Mouse (Mus musculus) brain, embryonic 14.5 days (tissue): ENCODE data around the gene Lactb. TPM values are rescaled to one million over a fixed set of nuclear protein-coding genes. Genes with fewer than 3 reads are reported as not detected.

ENCODE experiments used
- DNase-seq: peaks from one replicate; pipeline ENCODE4 v3.0.0-alpha.2; 2011; ENCODE audit warnings: low read depth
- CTCF ChIP-seq: fragments of 200-500 bp; IDR thresholded peaks from 2 replicates; pipeline ENCODE4 v1.5.1; 2012; ENCODE audit warnings: inconsistent platforms, mild to moderate bottlenecking, moderate library complexity, borderline replicate concordance; ENCODE audit not compliant: insufficient read depth, insufficient read length; ENCODE audit errors: extremely low read depth
- POLR2A ChIP-seq: fragments of 200-500 bp; IDR thresholded peaks from 2 replicates; pipeline ENCODE4 v1.6.1; 2012; ENCODE audit warnings: mild to moderate bottlenecking, inconsistent platforms, borderline replicate concordance; ENCODE audit not compliant: poor library complexity, insufficient read depth, insufficient read length, severe bottlenecking; ENCODE audit errors: extremely low read depth
- polyA plus RNA-seq: library from polyadenylated mRNA; depleted of rRNA; stranded (reverse); fragments of >200 nt; gene quantifications from 2 replicates; pipeline ENCODE4 v1.2.3, GENCODE M21; 2012; rRNA removed

Lactb gene
- polyA plus RNA-seq, 1 experiment, result 14.8 TPM

- peak; percentile 91 for DNase-seq
- TF ChIP-seq POLR2A (no peak), CTCF (no peak)
These were observed 63.0 kb downstream of the Lactb start for GRCm38 (mm10) chr9:66912304-66912703.

- TF ChIP-seq POLR2A, result no peak
- no peak for TF ChIP-seq CTCF
- DNase-seq, result no peak
These were observed 64.6 kb downstream of the Lactb start for GRCm38 (mm10) chr9:66910677-66911076.

GRCm38 (mm10) chr9:66909922-66910321 is 65.4 kb downstream of the Lactb start:
- no peak for TF ChIP-seq POLR2A
- TF ChIP-seq CTCF, result no peak
- DNase-seq, result no peak

GRCm38 (mm10) chr9:66907746-66908397 is 67.4 kb downstream of the Lactb start:
- DNase-seq, result no peak
- TF ChIP-seq POLR2A (no peak), CTCF (no peak)

DNA sequence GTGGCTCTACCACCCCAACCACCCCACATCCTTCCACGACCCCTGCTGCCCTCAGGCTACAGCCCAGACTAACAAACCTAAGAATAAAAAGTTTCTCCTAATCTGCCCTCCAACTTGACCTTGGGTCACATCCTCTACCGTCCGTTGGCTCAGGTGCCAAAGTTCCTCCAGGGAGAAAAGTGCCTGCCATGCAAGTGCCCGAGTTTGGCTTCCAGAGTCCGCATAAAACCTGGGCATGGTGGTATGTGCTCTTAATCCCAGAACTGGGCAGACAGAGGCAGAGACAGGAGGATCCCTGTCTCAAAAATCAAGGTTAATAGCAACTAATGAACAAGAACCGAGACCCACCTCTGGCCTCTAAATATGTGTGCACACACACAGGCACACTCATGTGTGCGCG is 68.2 kb downstream of the Lactb start:
- DNase-seq, result no peak
- no peak for TF ChIP-seq POLR2A
- TF ChIP-seq CTCF, result no peak

GRCm38 (mm10) chr9:66905990-66906389 is 69.3 kb downstream of the Lactb start:
- DNase-seq, result peak; percentile 55
- TF ChIP-seq CTCF (no peak), POLR2A (no peak)

Other genes starting within 250 kb of the Lactb start
- gene Aph1b, start 180.0 kb downstream of the Lactb start, polyA plus RNA-seq, result 19.9 and 21.5 TPM in 2 replicates
- 0.18 and 0.24 TPM in 2 replicates for gene Gm10647, start 178.4 kb downstream of the Lactb start, polyA plus RNA-seq
- gene Aph1c, start 140.8 kb downstream of the Lactb start, polyA plus RNA-seq, result 1.6 and 2.3 TPM in 2 replicates
- gene Rab8b, start 55.8 kb downstream of the Lactb start, polyA plus RNA-seq, result 23.4 and 26.9 TPM in 2 replicates
- 108 and 152 TPM in 2 replicates for gene Rps27l, start 29.4 kb downstream of the Lactb start, polyA plus RNA-seq
- 110 and 133 TPM in 2 replicates for gene Tpm1, start 73.9 kb upstream of the Lactb start, polyA plus RNA-seq